In genomic region chr2:118727911-118728310, GRCm38 (mm10) we compare ENCODE assay signal across 13 mouse cellular contexts. TPM values are rescaled to one million over a fixed set of nuclear protein-coding genes. Genes with fewer than 3 reads are reported as not detected.
DNase-seq lines count a peak whose midpoint lies in the region; ATAC-seq and TF ChIP-seq lines count a peak whose summit lies in the region.
"Had no signal": no experiment of that assay in that cellular context is flagged by ENCODE, and none has a peak within 500 bp of the region (broad histone marks: within the 10 kb centered on the region; RNA-seq: fewer than 3 reads in every experiment).

No protein-coding gene starts in this region.

- H3K4me3 ChIP-seq in heart, embryonic 16.5 days (ENCODE audit: low read length): peak overlapping the region; percentile 27
- H3K4me3 ChIP-seq in heart, adult 2 months: no peak overlapping the region
- peak overlapping the region; percentile 22 to 38; a peak in 3 of 4 replicates for H3K4me3 ChIP-seq in liver, embryonic 14.5 days (ENCODE audit: insufficient read depth in 1 of 2, low read depth in 2 of 2, low read length in 2 of 2)
- no peak overlapping the region for H3K4me3 ChIP-seq in stomach, postnatal 0 days (ENCODE audit: low read depth, low read length)
- H3K4me3 ChIP-seq: forebrain, embryonic 15.5 days had no signal

- no peaks in the 10 kb centered on the region for H3K36me3 ChIP-seq in heart, embryonic 16.5 days (ENCODE audit: control insufficient read depth, insufficient read depth)
- no peaks in the 10 kb centered on the region for H3K36me3 ChIP-seq in heart, adult 2 months (ENCODE audit: control insufficient read depth, insufficient read depth, low read length)
- no peaks in the 10 kb centered on the region for H3K36me3 ChIP-seq in liver, embryonic 14.5 days (replicated peaks; ENCODE audit: control insufficient read depth, insufficient read depth, low read depth)
- no peaks in the 10 kb centered on the region for H3K36me3 ChIP-seq in stomach, postnatal 0 days (ENCODE audit: control insufficient read depth, insufficient read depth, low read length)
- H3K36me3 ChIP-seq: forebrain, embryonic 15.5 days had no signal

- H3K27ac ChIP-seq in heart, embryonic 16.5 days (ENCODE audit: low read length): no peak overlapping the region
- H3K27ac ChIP-seq in heart, adult 2 months: no peak overlapping the region
- no peak overlapping the region for H3K27ac ChIP-seq in liver, embryonic 14.5 days
- H3K27ac ChIP-seq in stomach, postnatal 0 days (replicated peaks): peak overlapping the region; percentile 53; the same call in 1 of the 2 replicates
- H3K27ac ChIP-seq: forebrain, embryonic 15.5 days had no signal

- H3K79me2 ChIP-seq in heart, adult 2 months (replicated peaks; ENCODE audit: control insufficient read depth, insufficient read depth, low read length): no peaks in the 10 kb centered on the region

- H3K9ac ChIP-seq in heart, embryonic 16.5 days (ENCODE audit: low read length): peak overlapping the region; percentile 44
- no peak overlapping the region for H3K9ac ChIP-seq in heart, adult 2 months (ENCODE audit: low read depth, low read length)
- H3K9ac ChIP-seq in liver, embryonic 14.5 days (replicated peaks): no peak overlapping the region
- H3K9ac ChIP-seq in stomach, postnatal 0 days (ENCODE audit: low read length): peak overlapping the region; percentile 45; the same call in 1 of the 2 replicates
- H3K9ac ChIP-seq: forebrain, embryonic 15.5 days had no signal

- intact Hi-C loops in heart, adult 2 months (cut with DNase I): no loop called here

- no peak for TF ChIP-seq POLR2A in heart, adult 2 months (IDR thresholded peaks at IDR 0.05; ENCODE audit: insufficient read depth, low read depth, low read length)

- H3K27me3 ChIP-seq in heart, embryonic 16.5 days (ENCODE audit: control insufficient read depth, insufficient read depth, low read length): peaks cover 2% of the 10 kb centered on the region; the same call in 1 of the 2 replicates
- H3K27me3 ChIP-seq in heart, adult 2 months (ENCODE audit: control insufficient read depth, insufficient read depth, low read length): no peaks in the 10 kb centered on the region
- no peaks in the 10 kb centered on the region for H3K27me3 ChIP-seq in liver, embryonic 14.5 days (ENCODE audit: control insufficient read depth, insufficient read depth, low read length)
- H3K27me3 ChIP-seq in stomach, postnatal 0 days (ENCODE audit: control insufficient read depth, insufficient read depth, low read length): no peaks in the 10 kb centered on the region
- H3K27me3 ChIP-seq: forebrain, embryonic 15.5 days had no signal

- TF ChIP-seq EP300 in heart, adult 2 months (IDR thresholded peaks at IDR 0.05; ENCODE audit: insufficient read depth, low read depth, low read length): no peak
- TF ChIP-seq EP300 in liver, embryonic 14.5 days (IDR thresholded peaks at IDR 0.05; ENCODE audit: low read depth): no peak
- TF ChIP-seq EP300 in stomach, postnatal 0 days (optimal IDR thresholded peaks at IDR 0.05): no peak

- no peak for DNase-seq in heart, adult 2 months
- DNase-seq in thymus, postnatal 4 days: peak; percentile 56
- no peak for DNase-seq in thymus, postnatal 0 days (ENCODE audit: low spot score)
- DNase-seq in liver, embryonic 14.5 days (ENCODE audit: low read depth in 3 of 3, low spot score in 3 of 3): no peak
- DNase-seq in stomach, postnatal 0 days (ENCODE audit: low spot score): no peak
- no peak for DNase-seq in spleen, postnatal 4 days (ENCODE audit: low spot score in 2 of 2)
- DNase-seq in retina, postnatal 1 day: no peak

- no peak for TF ChIP-seq CTCF in heart, adult 2 months (IDR thresholded peaks at IDR 0.05)
- no peak for TF ChIP-seq CTCF in liver, embryonic 14.5 days (IDR thresholded peaks at IDR 0.05; ENCODE audit: low read depth)
- no peak for TF ChIP-seq CTCF in stomach, postnatal 0 days (IDR thresholded peaks at IDR 0.05; ENCODE audit: low read depth)

- no peaks in the 10 kb centered on the region for H3K9me3 ChIP-seq in heart, embryonic 16.5 days (replicated peaks; ENCODE audit: control insufficient read depth, low read length)
- H3K9me3 ChIP-seq in liver, embryonic 14.5 days (ENCODE audit: control insufficient read depth, low read length): no peaks in the 10 kb centered on the region
- no peaks in the 10 kb centered on the region for H3K9me3 ChIP-seq in stomach, postnatal 0 days (ENCODE audit: control insufficient read depth, low read length)
- H3K9me3 ChIP-seq: forebrain, embryonic 15.5 days had no signal

- ATAC-seq in heart, embryonic 16.5 days (replicated peaks; ENCODE audit: extremely low read depth, insufficient read depth, low FRiP score): no peak
- no peak; the same call in 1 of the 2 replicates for ATAC-seq in liver, embryonic 14.5 days (ENCODE audit: insufficient read depth)
- no peak; the same call in 1 of the 2 replicates for ATAC-seq in stomach, postnatal 0 days (ENCODE audit: low FRiP score, low TSS enrichment)
- ATAC-seq: forebrain, embryonic 15.5 days had no signal

- H3K4me2 ChIP-seq in heart, embryonic 16.5 days (ENCODE audit: low read depth, low read length): peak overlapping the region; percentile 47
- H3K4me2 ChIP-seq in liver, embryonic 14.5 days (ENCODE audit: low read depth): peak overlapping the region; percentile 7
- peak overlapping the region; percentile 35 for H3K4me2 ChIP-seq in stomach, postnatal 0 days (replicated peaks; ENCODE audit: low read depth)
- H3K4me2 ChIP-seq: forebrain, embryonic 15.5 days had no signal

- 29% methylated on average over 9 of the region's 9 CpGs for WGBS in heart, embryonic 16.5 days
- 40% methylated on average over 9 of the region's 9 CpGs for WGBS in heart, adult 2 months
- WGBS in liver, embryonic 14.5 days (ENCODE audit: insufficient replicate concordance): 6% methylated on average over 9 of the region's 9 CpGs
- WGBS in stomach, postnatal 0 days: 21% methylated on average over 9 of the region's 9 CpGs

- peaks cover 28% of the 10 kb centered on the region for H3K4me1 ChIP-seq in heart, embryonic 16.5 days (ENCODE audit: control insufficient read depth, insufficient read depth, low read length)
- H3K4me1 ChIP-seq in heart, adult 2 months (ENCODE audit: control insufficient read depth, insufficient read depth, low read length): no peaks in the 10 kb centered on the region
- peaks cover 0 to 13% of the 10 kb centered on the region in 2 experiments; a peak in 2 of 4 replicates for H3K4me1 ChIP-seq in liver, embryonic 14.5 days (replicated peaks; ENCODE audit: control insufficient read depth in 2 of 2, insufficient read depth in 2 of 2, low read length in 1 of 2)
- peaks cover 5% of the 10 kb centered on the region for H3K4me1 ChIP-seq in stomach, postnatal 0 days (replicated peaks; ENCODE audit: control insufficient read depth, insufficient read depth)

RNA-seq across cellular contexts. Expression of gene Plcb2, which starts 0.3 kb away (rescaled TPM):
- 3.2 and 3.4 TPM in 2 replicates for polyA plus RNA-seq in heart, embryonic 16.5 days (2015; fragmentation: Nextera tagmentation; extraction: Ambion mirVana)
- total RNA-seq in heart, adult 2 months (2021): 1 to 10 TPM; 2.5 to 2.6 TPM
- polyA plus RNA-seq in heart, adult 2 months (2012; rRNA removed): 2.4 and 2.7 TPM in 2 replicates
- 10.1 and 11.8 TPM in 2 replicates for polyA plus RNA-seq in thymus, postnatal 0 days (2015; fragmentation: Nextera tagmentation; extraction: Ambion mirVana)
- polyA plus RNA-seq in liver, embryonic 14.5 days (2012; rRNA removed): 2.6 and 3.1 TPM in 2 replicates
- polyA plus RNA-seq in liver, embryonic 14.5 days (2014; fragmentation: Nextera tagmentation; extraction: Ambion mirVana): 1.5 and 1.7 TPM in 2 replicates
- 0.58 and 0.64 TPM in 2 replicates for polyA plus RNA-seq in stomach, postnatal 0 days (2015; fragmentation: Nextera tagmentation; extraction: Ambion mirVana)

RNA-seq across cellular contexts. Expression of gene Inafm2, which starts 17.6 kb away (rescaled TPM):
- 45.2 and 47.3 TPM in 2 replicates for polyA plus RNA-seq in heart, embryonic 16.5 days (2015; fragmentation: Nextera tagmentation; extraction: Ambion mirVana)
- total RNA-seq in heart, adult 2 months (2021): 10 to 100 TPM; 31.8 to 34.9 TPM
- 8.8 and 16.3 TPM in 2 replicates for polyA plus RNA-seq in heart, adult 2 months (2012; rRNA removed)
- polyA plus RNA-seq in thymus, postnatal 0 days (2015; fragmentation: Nextera tagmentation; extraction: Ambion mirVana): 22.3 and 26.4 TPM in 2 replicates
- 4.1 and 5.0 TPM in 2 replicates for polyA plus RNA-seq in liver, embryonic 14.5 days (2012; rRNA removed)
- 18.3 and 22.8 TPM in 2 replicates for polyA plus RNA-seq in liver, embryonic 14.5 days (2014; fragmentation: Nextera tagmentation; extraction: Ambion mirVana)
- 33.8 and 36.7 TPM in 2 replicates for polyA plus RNA-seq in stomach, postnatal 0 days (2015; fragmentation: Nextera tagmentation; extraction: Ambion mirVana)

RNA-seq across cellular contexts. Expression of gene Ankrd63, which starts 24.1 kb away (rescaled TPM):
- 2.8 and 3.1 TPM in 2 replicates for polyA plus RNA-seq in heart, embryonic 16.5 days (2015; fragmentation: Nextera tagmentation; extraction: Ambion mirVana)
- 1 to 10 TPM; 1.3 to 2.5 TPM for total RNA-seq in heart, adult 2 months (2021)
- 1.1 and 3.5 TPM in 2 replicates for polyA plus RNA-seq in heart, adult 2 months (2012; rRNA removed)
- not detected in 2 replicates for polyA plus RNA-seq in thymus, postnatal 0 days (2015; fragmentation: Nextera tagmentation; extraction: Ambion mirVana)
- polyA plus RNA-seq in liver, embryonic 14.5 days (2012; rRNA removed): 0.03 and 0.07 TPM in 2 replicates
- polyA plus RNA-seq in liver, embryonic 14.5 days (2014; fragmentation: Nextera tagmentation; extraction: Ambion mirVana): 0.03 TPM in 1 of 2 replicates, not detected in the other
- 0.11 and 0.27 TPM in 2 replicates for polyA plus RNA-seq in stomach, postnatal 0 days (2015; fragmentation: Nextera tagmentation; extraction: Ambion mirVana)
- polyA plus RNA-seq: inflammation-experienced regulatory T-cells, adult 6 months; neural tube, embryonic 14.5 days had no signal

RNA-seq across cellular contexts. Expression of gene Ccdc9b, which starts 34.5 kb away (rescaled TPM):
- 2.0 and 3.2 TPM in 2 replicates for polyA plus RNA-seq in heart, embryonic 16.5 days (2015; fragmentation: Nextera tagmentation; extraction: Ambion mirVana)
- total RNA-seq in heart, adult 2 months (2021): 10 to 100 TPM; 24.3 to 26.4 TPM
- 15.1 and 21.7 TPM in 2 replicates for polyA plus RNA-seq in heart, adult 2 months (2012; rRNA removed)
- polyA plus RNA-seq in thymus, postnatal 0 days (2015; fragmentation: Nextera tagmentation; extraction: Ambion mirVana): 0.27 and 0.28 TPM in 2 replicates
- polyA plus RNA-seq in liver, embryonic 14.5 days (2012; rRNA removed): 0.28 and 0.39 TPM in 2 replicates
- polyA plus RNA-seq in liver, embryonic 14.5 days (2014; fragmentation: Nextera tagmentation; extraction: Ambion mirVana): 0.04 and 0.16 TPM in 2 replicates
- polyA plus RNA-seq in stomach, postnatal 0 days (2015; fragmentation: Nextera tagmentation; extraction: Ambion mirVana): 2.9 TPM in 2 replicates

RNA-seq across cellular contexts. Expression of gene Phgr1, which starts 44.7 kb away (rescaled TPM):
- polyA plus RNA-seq in heart, embryonic 16.5 days (2015; fragmentation: Nextera tagmentation; extraction: Ambion mirVana): 1.2 TPM in 1 of 2 replicates, not detected in the other
- not detected for total RNA-seq in heart, adult 2 months (2021)
- not detected in 2 replicates for polyA plus RNA-seq in heart, adult 2 months (2012; rRNA removed)
- 0.92 and 1.5 TPM in 2 replicates for polyA plus RNA-seq in thymus, postnatal 0 days (2015; fragmentation: Nextera tagmentation; extraction: Ambion mirVana)
- not detected in 2 replicates for polyA plus RNA-seq in liver, embryonic 14.5 days (2012; rRNA removed)
- polyA plus RNA-seq in liver, embryonic 14.5 days (2014; fragmentation: Nextera tagmentation; extraction: Ambion mirVana): not detected in 2 replicates
- 165 and 184 TPM in 2 replicates for polyA plus RNA-seq in stomach, postnatal 0 days (2015; fragmentation: Nextera tagmentation; extraction: Ambion mirVana)
- total RNA-seq: adrenal gland, adult 18-20 months; common myeloid progenitor, adult 5-6 weeks had no signal
- polyA plus RNA-seq: forebrain, embryonic 15.5 days; inflammation-experienced regulatory T-cells, adult 6 months; neural tube, embryonic 14.5 days had no signal

Comparison
In these comparisons a context has a peak if more than half of its experiments do, and no peak if none do; other contexts are left out.
1. H3K4me3 ChIP-seq: peak in heart, embryonic 16.5 days (single experiment) and liver, embryonic 14.5 days (2 of 2); none in heart, adult 2 months (single experiment) and stomach, postnatal 0 days (single experiment).
2. H3K9ac ChIP-seq: peak in heart, embryonic 16.5 days (single experiment) and stomach, postnatal 0 days (single experiment); none in heart, adult 2 months (single experiment) and liver, embryonic 14.5 days (single experiment).
3. Peak in every context shown above with its lines, with median percentiles within 50 percentile points of each other: H3K4me2 ChIP-seq.